Mouse (Mus musculus): ENCODE measurements around the gene Myo3b. TPM values are rescaled to one million over a fixed set of nuclear protein-coding genes. Genes with fewer than 3 reads are reported as not detected.
"Not testable (repeated sequence)": the region's sequence is repeated elsewhere in the genome, so short reads cannot be mapped to it uniquely, and the experiment has no call there.

The Myo3b gene
- polyA plus RNA-seq, 1 experiment from 2014 or later: 0.41 TPM

GRCm38 (mm10) chr2:70208411-70208810 lies 169.5 kb downstream of the Myo3b start:
- Histone ChIP-seq H3K4me1 (replicated peaks) (no peaks in the 10 kb centered on the region), H3K9ac (no peak overlapping the region), H3K4me2 (no peak overlapping the region), H3K36me3 (no peaks in the 10 kb centered on the region), H3K9me3 (replicated peaks) (peaks cover 6% of the 10 kb centered on the region; the same call in 1 of the 2 replicates), H3K4me3 (no peak overlapping the region), H3K27me3 (replicated peaks) (no peaks in the 10 kb centered on the region), H3K27ac (ENCODE audit: poor library complexity, severe bottlenecking) (no peak overlapping the region)
- 56% methylated on average over 1 of the region's 1 CpGs for WGBS
- no peak for ATAC-seq (ENCODE audit: insufficient number of reproducible peaks, low FRiP score)

GRCm38 (mm10) chr2:70209790-70210189 lies 170.9 kb downstream of the Myo3b start:
- no peaks in the 10 kb centered on the region for H3K36me3 ChIP-seq
- no peak overlapping the region for H3K4me3 ChIP-seq
- no peak overlapping the region for H3K27ac ChIP-seq (ENCODE audit: poor library complexity, severe bottlenecking)
- H3K4me2 ChIP-seq: no peak overlapping the region
- ATAC-seq (ENCODE audit: insufficient number of reproducible peaks, low FRiP score): no peak
- 79% methylated on average over 3 of the region's 3 CpGs for WGBS
- H3K9ac ChIP-seq: no peak overlapping the region
- 0 out of 2 replicates have a peak, but pooled peaks cover 6% of the 10 kb centered on the region for H3K27me3 ChIP-seq (replicated peaks)
- peaks cover 6% of the 10 kb centered on the region; the same call in 1 of the 2 replicates for H3K9me3 ChIP-seq (replicated peaks)
- H3K4me1 ChIP-seq (replicated peaks): no peaks in the 10 kb centered on the region

- Histone ChIP-seq H3K9me3 (replicated peaks) (peaks cover 6% of the 10 kb centered on the region; the same call in 1 of the 2 replicates), H3K9ac (no peak overlapping the region), H3K4me1 (replicated peaks) (no peaks in the 10 kb centered on the region), H3K27ac (ENCODE audit: poor library complexity, severe bottlenecking) (no peak overlapping the region), H3K4me2 (no peak overlapping the region), H3K36me3 (no peaks in the 10 kb centered on the region), H3K4me3 (no peak overlapping the region), H3K27me3 (replicated peaks) (0 out of 2 replicates have a peak, but pooled peaks cover 13% of the 10 kb centered on the region)
- 77% methylated on average over 22 of the region's 22 CpGs for WGBS
- no peak for ATAC-seq (ENCODE audit: insufficient number of reproducible peaks, low FRiP score)
Measured at GRCm38 (mm10) chr2:70210427-70211332, 171.8 kb downstream of the Myo3b start.

- ATAC-seq (ENCODE audit: insufficient number of reproducible peaks, low FRiP score): no peak
- no peak overlapping the region for H3K9ac ChIP-seq
- 0 out of 2 replicates have a peak, but pooled peaks cover 24% of the 10 kb centered on the region for H3K27me3 ChIP-seq (replicated peaks)
- 73% methylated on average over 8 of the region's 8 CpGs for WGBS
- no peak overlapping the region for H3K27ac ChIP-seq (ENCODE audit: poor library complexity, severe bottlenecking)
- H3K4me1 ChIP-seq (replicated peaks): no peaks in the 10 kb centered on the region
- H3K4me3 ChIP-seq: no peak overlapping the region
- peaks cover 6% of the 10 kb centered on the region; the same call in 1 of the 2 replicates for H3K9me3 ChIP-seq (replicated peaks)
- H3K4me2 ChIP-seq: no peak overlapping the region
- H3K36me3 ChIP-seq: no peaks in the 10 kb centered on the region
Measured at GRCm38 (mm10) chr2:70214401-70214800, 175.5 kb downstream of the Myo3b start.

DNA sequence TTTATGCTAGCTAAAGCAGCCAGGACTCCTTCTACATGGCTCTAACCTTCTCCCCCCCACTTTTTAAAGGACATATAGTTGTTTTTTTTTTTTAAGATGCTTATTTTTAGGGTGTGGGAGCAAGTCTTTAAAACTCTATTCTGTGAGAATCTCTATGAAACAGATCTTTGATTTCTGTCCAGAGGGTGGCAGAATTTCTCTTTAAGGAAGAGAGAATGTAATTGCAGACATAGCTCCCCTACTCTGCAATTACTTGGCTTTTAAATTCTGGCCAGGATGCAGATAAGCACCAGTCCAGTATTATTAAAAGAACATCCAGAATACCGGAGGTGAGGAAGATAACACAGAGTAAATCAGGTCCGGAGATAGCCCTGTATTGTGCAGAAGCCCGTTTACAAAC lies 178.9 kb downstream of the Myo3b start:
- no peak overlapping the region for H3K4me2 ChIP-seq
- H3K9ac ChIP-seq: no peak overlapping the region
- H3K27me3 ChIP-seq (replicated peaks): peaks cover 48% of the 10 kb centered on the region
- ATAC-seq (ENCODE audit: insufficient number of reproducible peaks, low FRiP score): no peak
- H3K27ac ChIP-seq (ENCODE audit: poor library complexity, severe bottlenecking): no peak overlapping the region
- 50% methylated on average over 3 of the region's 3 CpGs for WGBS
- no peaks in the 10 kb centered on the region for H3K4me1 ChIP-seq (replicated peaks)
- no peaks in the 10 kb centered on the region for H3K36me3 ChIP-seq
- H3K4me3 ChIP-seq: no peak overlapping the region
- no peaks in the 10 kb centered on the region for H3K9me3 ChIP-seq (replicated peaks)

DNA sequence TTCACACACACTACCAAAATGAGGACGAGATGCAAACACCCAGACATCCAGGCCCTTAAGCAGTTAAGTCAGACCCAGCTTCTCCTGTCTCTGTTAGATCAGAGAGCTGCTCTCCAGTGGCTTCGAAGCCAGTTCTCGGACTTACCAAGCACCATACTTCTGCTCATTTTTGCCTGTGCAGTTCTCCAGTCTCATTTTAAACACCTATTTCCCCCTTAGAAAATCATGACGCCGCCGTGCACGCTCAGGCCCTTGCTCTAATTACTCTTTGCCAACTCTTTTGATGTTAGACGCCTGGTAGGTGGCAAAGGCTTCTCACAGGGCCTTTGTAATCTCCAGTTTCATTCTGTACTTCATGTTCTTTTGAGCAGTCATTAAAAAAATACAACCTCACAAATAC lies 179.5 kb downstream of the Myo3b start:
- no peak overlapping the region for H3K4me3 ChIP-seq
- ATAC-seq (ENCODE audit: insufficient number of reproducible peaks, low FRiP score): no peak
- no peak overlapping the region for H3K4me2 ChIP-seq
- H3K4me1 ChIP-seq (replicated peaks): no peaks in the 10 kb centered on the region
- no peak overlapping the region for H3K9ac ChIP-seq
- no peaks in the 10 kb centered on the region for H3K9me3 ChIP-seq (replicated peaks)
- H3K36me3 ChIP-seq: no peaks in the 10 kb centered on the region
- H3K27ac ChIP-seq (ENCODE audit: poor library complexity, severe bottlenecking): no peak overlapping the region
- peaks cover 52% of the 10 kb centered on the region for H3K27me3 ChIP-seq (replicated peaks)
- WGBS: 79% methylated on average over 8 of the region's 8 CpGs

- no peak overlapping the region for H3K4me2 ChIP-seq
- no peak overlapping the region for H3K27ac ChIP-seq (ENCODE audit: poor library complexity, severe bottlenecking)
- no peaks in the 10 kb centered on the region for H3K36me3 ChIP-seq
- no peak for ATAC-seq (ENCODE audit: insufficient number of reproducible peaks, low FRiP score)
- H3K9ac ChIP-seq: no peak overlapping the region
- H3K27me3 ChIP-seq (replicated peaks): peaks cover 51% of the 10 kb centered on the region
- WGBS: 6% methylated on average over 3 of the region's 3 CpGs
- no peaks in the 10 kb centered on the region for H3K9me3 ChIP-seq (replicated peaks)
- no peak overlapping the region for H3K4me3 ChIP-seq
- H3K4me1 ChIP-seq (replicated peaks): no peaks in the 10 kb centered on the region
Measured at GRCm38 (mm10) chr2:70226679-70227078, 187.8 kb downstream of the Myo3b start.

DNA sequence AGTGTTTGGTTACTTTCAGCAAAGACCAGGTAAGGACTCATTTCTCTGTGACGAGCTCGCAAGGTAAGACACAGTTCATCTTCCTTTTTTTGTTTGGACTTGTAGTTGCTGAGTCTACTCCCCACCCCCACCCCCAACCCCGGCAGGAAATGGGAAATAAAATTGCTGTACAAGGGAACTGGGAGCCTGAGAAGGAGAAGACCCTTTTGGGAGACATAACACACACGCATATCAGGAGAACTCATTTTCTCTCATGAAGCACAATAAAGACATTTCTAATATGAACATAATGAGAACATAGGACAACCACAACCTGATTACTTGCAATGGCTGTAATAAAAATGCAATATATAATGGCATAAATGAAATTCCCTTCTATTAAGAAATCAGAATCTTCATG lies 195.5 kb downstream of the Myo3b start:
- H3K4me1 ChIP-seq (replicated peaks); H3K4me3 ChIP-seq; H3K9me3 ChIP-seq (replicated peaks); H3K27ac ChIP-seq (ENCODE audit: poor library complexity, severe bottlenecking); H3K9ac ChIP-seq; H3K36me3 ChIP-seq; ATAC-seq (ENCODE audit: insufficient number of reproducible peaks, low FRiP score); H3K4me2 ChIP-seq: not testable (repeated sequence)
- 55% methylated on average over 4 of the region's 4 CpGs for WGBS
- H3K27me3 ChIP-seq (replicated peaks): peaks cover 27% of the 10 kb centered on the region

DNA sequence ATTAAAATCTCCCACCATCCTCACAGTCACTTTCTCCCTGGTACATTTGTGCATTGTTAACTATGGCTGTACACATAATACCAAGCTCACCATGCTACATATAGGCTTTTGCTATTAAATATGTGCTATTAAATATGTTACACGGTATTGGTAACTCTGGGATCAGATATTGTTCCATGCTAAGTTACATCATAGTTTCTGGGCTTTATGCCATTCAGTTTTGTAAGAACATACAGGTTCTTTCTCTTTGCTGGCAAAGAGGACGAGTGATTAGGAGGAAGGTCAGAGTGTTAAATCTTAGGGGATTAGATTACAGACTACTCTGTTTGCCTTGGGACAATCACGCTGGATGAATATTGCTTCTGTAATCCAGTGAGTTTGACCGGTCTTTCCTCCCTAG lies 207.1 kb downstream of the Myo3b start:
- no peak overlapping the region for H3K9ac ChIP-seq

DNA sequence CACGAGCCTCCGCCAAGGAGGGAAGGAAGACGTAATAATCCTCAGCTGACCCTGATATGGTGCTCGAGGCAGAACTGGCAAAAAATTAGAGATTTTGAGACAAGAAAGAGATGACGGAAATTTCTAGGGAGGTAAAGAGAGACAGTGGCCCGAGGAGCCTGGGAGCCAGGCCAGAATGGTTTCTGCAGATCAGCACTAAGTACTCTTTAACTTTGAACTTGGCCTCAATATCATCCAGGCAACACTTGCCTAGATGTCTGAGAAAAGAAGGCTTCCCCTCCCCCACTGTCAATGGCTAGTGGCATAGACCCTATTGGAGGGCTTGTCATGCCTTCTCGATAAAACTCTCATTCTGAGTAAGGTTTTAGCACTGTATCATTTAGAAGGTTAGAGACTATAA lies 209.7 kb downstream of the Myo3b start:
- Histone ChIP-seq H3K27me3 (replicated peaks) (peaks cover 3% of the 10 kb centered on the region; the same call in 1 of the 2 replicates), H3K4me2 (no peak overlapping the region), H3K27ac (ENCODE audit: poor library complexity, severe bottlenecking) (no peak overlapping the region), H3K9me3 (replicated peaks) (no peaks in the 10 kb centered on the region), H3K4me3 (no peak overlapping the region), H3K4me1 (replicated peaks) (no peaks in the 10 kb centered on the region), H3K9ac (no peak overlapping the region), H3K36me3 (no peaks in the 10 kb centered on the region)
- no peak for ATAC-seq (ENCODE audit: insufficient number of reproducible peaks, low FRiP score)
- 72% methylated on average over 7 of the region's 7 CpGs for WGBS

More for the DNA sequence above, 207.1 kb downstream of the Myo3b start:
- Histone ChIP-seq H3K4me1 (replicated peaks) (no peaks in the 10 kb centered on the region), H3K4me2 (no peak overlapping the region), H3K4me3 (no peak overlapping the region), H3K27ac (ENCODE audit: poor library complexity, severe bottlenecking) (no peak overlapping the region), H3K9me3 (replicated peaks) (0 out of 2 replicates have a peak, but pooled peaks cover 5% of the 10 kb centered on the region), H3K27me3 (replicated peaks) (peaks cover 3% of the 10 kb centered on the region; the same call in 1 of the 2 replicates), H3K36me3 (no peaks in the 10 kb centered on the region)
- WGBS: 62% methylated on average over 4 of the region's 4 CpGs
- ATAC-seq (ENCODE audit: insufficient number of reproducible peaks, low FRiP score): no peak

GRCm38 (mm10) chr2:70249872-70250271 lies 210.9 kb downstream of the Myo3b start:
- Histone ChIP-seq H3K27ac (ENCODE audit: poor library complexity, severe bottlenecking) (no peak overlapping the region), H3K4me3 (no peak overlapping the region), H3K9ac (no peak overlapping the region), H3K36me3 (no peaks in the 10 kb centered on the region), H3K4me2 (no peak overlapping the region), H3K9me3 (replicated peaks) (no peaks in the 10 kb centered on the region), H3K27me3 (replicated peaks) (peaks cover 4% of the 10 kb centered on the region; the same call in 1 of the 2 replicates), H3K4me1 (replicated peaks) (no peaks in the 10 kb centered on the region)
- ATAC-seq (ENCODE audit: insufficient number of reproducible peaks, low FRiP score): no peak
- WGBS: 50% methylated on average over 4 of the region's 4 CpGs

Data from heart, embryonic 12.5 days (tissue).